Mouse (Mus musculus): ENCODE data around the gene Draxin.

GRCm38 (mm10) chr4:148085131-148085906, 45.2 kb downstream of the Draxin start:
- TF ChIP-seq CTCF (IDR thresholded peaks at IDR 0.05; ENCODE audit: extremely low read depth, insufficient read depth, insufficient read length, insufficient replicate concordance) (no peak), POLR2A (IDR thresholded peaks at IDR 0.05; ENCODE audit: low read depth, low read length) (no peak)
